Mouse (Mus musculus): Measurements from ENCODE around the gene Gng7.
"Not testable (repeated sequence)": the region's sequence is repeated elsewhere in the genome, so short reads cannot be mapped to it uniquely, and the experiment has no call there.

The Gng7 gene

GRCm38 (mm10) chr10:80994621-80995020 is 20.1 kb downstream of the Gng7 start:
- no peak for DNase-seq (ENCODE audit: low spot score)

- no peak for DNase-seq (ENCODE audit: low spot score)
Measured at GRCm38 (mm10) chr10:80993276-80993675, 21.5 kb downstream of the Gng7 start.

GRCm38 (mm10) chr10:80991945-80992344 is 22.8 kb downstream of the Gng7 start:
- no peak for DNase-seq (ENCODE audit: low spot score)

GRCm38 (mm10) chr10:80991007-80991406 is 23.7 kb downstream of the Gng7 start:
- no peak for DNase-seq (ENCODE audit: low spot score)

- no peak for DNase-seq (ENCODE audit: low spot score)
Measured at GRCm38 (mm10) chr10:80990406-80990805, 24.3 kb downstream of the Gng7 start.

- DNase-seq (ENCODE audit: low spot score), result not testable (repeated sequence)
Measured at GRCm38 (mm10) chr10:80989854-80990253, 24.9 kb downstream of the Gng7 start.

- no peak for DNase-seq (ENCODE audit: low spot score)
Measured at GRCm38 (mm10) chr10:80989446-80989845, 25.3 kb downstream of the Gng7 start.

GRCm38 (mm10) chr10:80987709-80988441 is 26.9 kb downstream of the Gng7 start:
- peak; percentile 73 for DNase-seq (ENCODE audit: low spot score)

DNA sequence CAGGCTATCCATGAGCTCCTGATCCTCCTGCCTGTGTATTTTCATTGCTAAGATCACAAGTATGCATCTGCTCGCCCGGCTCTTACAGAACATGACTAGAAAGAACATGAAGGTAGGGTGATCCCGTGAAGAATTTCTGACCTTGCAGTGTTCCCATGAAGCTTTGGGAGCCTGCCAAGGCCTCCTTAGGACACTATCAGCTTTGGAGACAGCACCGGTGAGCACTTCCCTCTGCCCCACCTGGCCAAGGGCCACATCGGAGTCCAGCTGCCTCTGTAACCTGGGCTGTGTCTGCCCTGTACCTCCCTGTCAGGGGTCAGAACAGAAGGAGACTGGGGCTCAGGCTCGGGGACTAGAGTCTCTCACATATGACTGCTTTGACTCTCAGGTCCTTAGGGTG is 28.0 kb downstream of the Gng7 start:
- DNase-seq (ENCODE audit: low spot score), result peak; percentile 56

DNA sequence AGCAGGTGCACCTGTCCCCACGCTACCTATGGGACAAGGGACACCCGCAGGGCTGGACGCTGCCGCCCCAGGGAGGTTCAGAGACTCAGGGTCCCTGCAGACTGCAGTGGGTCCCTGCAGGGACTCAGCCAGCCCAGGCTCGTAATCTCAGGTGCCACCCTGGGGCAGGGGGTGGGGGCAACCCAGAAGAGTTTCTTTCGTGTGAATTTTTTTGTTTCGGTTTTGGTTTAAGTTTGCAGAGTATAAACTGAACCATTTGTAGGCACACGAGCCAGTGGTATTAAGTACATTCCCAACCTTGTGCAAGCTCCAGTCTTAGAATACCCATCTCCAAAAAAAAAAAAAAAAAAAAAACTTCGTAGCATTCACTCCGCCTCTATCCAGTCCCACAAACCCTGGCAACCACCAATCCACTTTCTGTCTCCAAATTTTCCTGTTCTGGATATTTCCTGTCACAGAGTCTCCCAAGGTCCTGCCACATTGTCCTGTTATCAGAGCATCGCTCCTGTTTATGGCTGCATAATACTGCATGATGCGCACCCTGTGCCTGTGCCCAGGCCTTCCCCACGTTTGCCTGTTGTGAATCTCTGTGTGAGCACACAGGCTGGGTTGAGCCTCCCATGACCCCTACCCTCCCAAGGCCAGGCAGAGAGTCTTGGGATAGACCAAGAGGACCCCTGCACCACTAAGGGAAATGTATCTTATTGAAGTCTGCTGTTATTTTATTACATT is 28.6 kb downstream of the Gng7 start:
- DNase-seq (ENCODE audit: low spot score), result no peak

DNA sequence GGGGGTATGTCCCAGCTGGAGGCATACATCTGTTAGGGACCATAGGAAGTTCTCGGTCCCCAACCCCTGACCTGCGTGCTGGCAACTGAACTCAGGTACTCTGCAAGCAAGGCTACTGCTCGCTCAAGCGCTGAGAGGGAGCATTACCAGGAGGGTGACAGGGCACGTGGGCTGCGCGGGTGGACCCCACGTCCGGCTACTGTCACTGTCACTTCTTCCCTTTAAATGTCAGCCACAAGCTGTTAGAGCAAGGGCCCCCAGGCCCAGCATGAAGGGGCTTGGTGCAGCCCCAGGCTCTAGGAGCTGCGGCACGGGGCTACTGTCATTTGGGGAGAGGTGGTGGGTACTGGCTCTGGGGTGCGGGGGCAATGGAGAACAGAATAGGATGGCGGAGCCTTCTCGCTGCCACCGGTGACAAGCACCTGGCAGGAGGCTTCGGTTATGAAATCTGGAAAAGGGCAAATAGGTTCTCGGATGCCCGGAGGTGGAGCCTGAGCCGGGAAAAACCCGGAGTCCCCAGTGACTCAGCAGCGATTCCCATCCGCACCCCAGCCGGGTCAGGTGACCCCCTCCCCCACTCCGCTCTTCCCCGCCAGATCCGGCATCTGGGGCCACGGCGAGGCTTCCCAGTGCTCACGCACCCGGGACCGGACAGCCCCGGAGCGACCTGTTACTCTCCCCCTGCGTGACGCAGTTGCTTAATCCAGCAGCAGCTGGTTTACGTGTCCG is 29.3 kb downstream of the Gng7 start:
- DNase-seq (ENCODE audit: low spot score), result no peak

DNA sequence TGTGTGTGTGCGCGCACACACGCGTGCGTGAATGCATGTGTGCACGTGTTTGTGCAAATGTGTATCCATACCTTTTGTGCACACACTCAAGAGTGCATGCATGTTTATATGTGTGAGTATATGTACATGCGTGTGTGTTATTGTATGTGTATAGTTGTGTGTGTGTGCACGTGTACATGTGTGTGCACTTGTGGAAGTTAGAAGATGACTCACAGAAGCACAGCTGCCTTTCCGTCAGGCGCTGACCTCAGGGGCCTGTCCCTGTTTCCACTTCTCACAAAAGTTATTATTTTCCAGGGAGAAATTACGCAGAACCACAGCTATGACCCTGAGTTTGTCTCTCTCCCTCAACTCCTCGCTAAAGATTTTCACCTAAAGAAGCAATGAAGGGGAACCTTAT is 30.5 kb downstream of the Gng7 start:
- no peak for DNase-seq (ENCODE audit: low spot score)

GRCm38 (mm10) chr10:80982381-80982780 is 32.4 kb downstream of the Gng7 start:
- no peak for DNase-seq (ENCODE audit: low spot score)

DNA sequence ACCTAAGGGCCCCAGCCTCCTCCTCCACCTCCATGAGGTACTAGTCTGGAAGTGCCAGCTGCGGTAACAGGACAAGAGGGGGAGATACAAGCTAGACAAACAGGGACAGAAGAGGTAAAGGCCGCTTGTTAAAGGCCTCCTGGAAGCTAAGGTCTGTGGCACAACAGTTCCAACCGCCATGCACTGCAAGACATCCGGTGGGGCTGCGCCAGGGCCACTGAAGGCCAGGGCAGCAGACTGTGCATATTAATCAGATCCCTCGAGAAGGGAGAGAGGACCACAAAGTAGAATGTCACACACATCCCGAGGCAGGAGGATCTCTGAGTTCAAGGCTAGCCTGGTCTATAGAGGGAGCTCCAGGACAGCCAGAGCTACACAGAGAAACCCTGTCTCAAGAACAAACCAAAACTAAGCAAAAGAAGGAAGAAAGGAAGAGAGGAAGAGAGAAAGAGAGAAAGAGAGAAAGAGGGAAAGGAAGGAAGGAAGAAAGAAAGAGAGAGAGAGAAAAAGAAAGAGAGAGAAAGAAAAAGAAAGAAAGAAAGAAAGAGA is 33.1 kb downstream of the Gng7 start:
- DNase-seq (ENCODE audit: low spot score), result no peak

DNA sequence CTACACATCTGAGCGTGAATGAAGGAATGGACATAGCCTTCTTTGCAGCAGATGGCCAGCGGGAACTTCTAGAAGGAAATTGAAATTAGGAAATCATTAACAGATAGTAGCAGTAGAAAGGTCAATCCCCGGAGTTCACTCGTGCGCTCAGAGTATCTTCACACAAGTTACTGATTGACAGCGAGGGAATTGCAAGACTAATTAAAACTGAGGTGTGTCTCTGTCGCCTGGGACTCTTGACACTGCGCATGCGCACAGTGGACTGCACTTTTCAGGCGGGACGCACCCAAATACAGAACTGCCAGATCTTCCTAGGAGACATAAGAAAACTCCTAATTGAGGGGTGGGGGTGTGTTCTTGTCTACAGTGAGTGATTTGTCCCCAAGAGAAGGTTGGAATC is 39.3 kb downstream of the Gng7 start:
- DNase-seq (ENCODE audit: low spot score), result no peak

- no peak for DNase-seq (ENCODE audit: low spot score)
Measured at GRCm38 (mm10) chr10:80973722-80974121, 41.0 kb downstream of the Gng7 start.

GRCm38 (mm10) chr10:80972071-80972987 is 42.4 kb downstream of the Gng7 start:
- DNase-seq (ENCODE audit: low spot score), result no peak

DNA sequence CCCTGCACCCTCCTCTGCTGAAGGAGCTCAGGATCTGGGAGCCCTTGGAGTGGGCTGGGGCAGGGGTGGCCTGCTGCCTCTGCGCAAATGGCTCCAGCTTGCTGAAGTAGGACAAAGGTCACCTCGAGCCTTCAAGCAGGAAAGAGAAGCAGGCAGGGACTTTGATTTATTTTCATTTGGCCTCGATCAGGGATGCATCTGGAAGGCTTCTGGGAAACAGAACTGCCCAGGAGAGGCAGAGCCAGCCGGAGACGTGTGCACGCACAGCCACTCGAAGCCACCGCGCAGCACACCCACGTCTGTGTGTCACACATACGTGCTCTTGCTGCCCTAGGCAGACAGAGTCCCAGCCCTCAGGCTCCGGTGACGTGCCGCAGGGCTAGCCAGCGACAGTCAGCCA is 43.2 kb downstream of the Gng7 start:
- no peak for DNase-seq (ENCODE audit: low spot score)

DNA sequence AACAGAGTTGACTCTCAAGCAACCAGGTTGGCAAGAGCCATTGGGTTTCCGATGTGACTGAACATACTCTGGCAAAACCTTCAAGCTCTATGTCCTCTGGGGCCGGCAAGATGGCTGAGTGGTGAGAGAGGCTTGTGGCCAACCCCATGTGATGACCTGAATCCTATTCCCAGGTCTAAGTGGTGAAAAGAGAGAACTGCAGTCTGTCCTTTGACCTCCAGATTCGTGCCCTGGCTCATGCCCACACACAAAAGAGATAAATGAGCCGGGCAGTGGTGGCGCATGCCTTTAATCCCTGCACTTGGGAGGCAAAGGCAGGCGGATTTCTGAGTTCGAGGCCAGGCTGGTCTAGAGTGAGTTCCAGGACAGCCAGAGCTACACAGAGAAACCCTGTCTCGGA is 44.6 kb downstream of the Gng7 start:
- DNase-seq (ENCODE audit: low spot score), result no peak

GRCm38 (mm10) chr10:80969298-80969697 is 45.4 kb downstream of the Gng7 start:
- DNase-seq (ENCODE audit: low spot score), result no peak

DNA sequence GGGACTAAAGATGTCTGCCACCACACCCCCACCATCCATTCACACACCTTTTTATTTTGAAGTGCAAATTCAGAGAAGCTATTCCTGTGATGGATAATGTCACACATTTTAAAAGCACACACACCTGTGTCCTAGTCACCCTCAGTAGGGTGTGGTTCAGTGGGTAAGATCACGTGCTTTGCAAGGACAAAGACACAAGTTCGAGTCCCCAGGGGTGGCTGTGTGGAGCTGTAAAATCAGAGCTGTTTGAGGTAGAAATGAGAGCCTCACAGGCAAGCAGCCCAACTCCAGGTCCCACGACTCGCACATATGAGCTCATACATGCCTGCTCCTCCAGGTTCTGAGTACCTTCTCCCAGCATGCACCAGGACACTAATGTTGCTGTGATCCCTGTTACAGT is 46.6 kb downstream of the Gng7 start:
- DNase-seq (ENCODE audit: low spot score), result no peak

Data from ovary, adult 18-20 months (tissue).